Mouse (Mus musculus) cortical plate, adult 2 months (tissue): ENCODE measurements around the gene Wdr4. TPM values are rescaled to one million over a fixed set of nuclear protein-coding genes. Genes with fewer than 3 reads are reported as not detected.
"Not testable (repeated sequence)": the region's sequence is repeated elsewhere in the genome, so short reads cannot be mapped to it uniquely, and the experiment has no call there.

Experiments
- H3K27ac ChIP-seq: fragments of 200-500 bp; 2 replicates; pipeline ENCODE4 v1.5.1; 2012; ENCODE audit warnings: low read length, control low read depth, inconsistent platforms; ENCODE audit not compliant: insufficient read depth
- H3K4me1 ChIP-seq: fragments of 200-500 bp; 2 replicates; pipeline ENCODE4 v1.6.1; 2011; ENCODE audit warnings: low read length; ENCODE audit not compliant: control insufficient read depth, insufficient read depth
- H3K4me3 ChIP-seq: fragments of 200-500 bp; 2 replicates; pipeline ENCODE4 v1.5.1; 2011; ENCODE audit warnings: mild to moderate bottlenecking, low read length, control low read depth; ENCODE audit not compliant: insufficient read depth
- CTCF ChIP-seq: fragments of 200-500 bp; IDR thresholded peaks from 2 replicates; pipeline ENCODE4 v1.5.1; 2011; ENCODE audit warnings: mild to moderate bottlenecking, control low read depth, low read length; ENCODE audit not compliant: insufficient read depth; ENCODE audit errors: extremely low read depth
- POLR2A ChIP-seq: fragments of 200-500 bp; IDR thresholded peaks from 2 replicates; pipeline ENCODE4 v1.6.1; 2011; ENCODE audit warnings: mild to moderate bottlenecking, low read length, control low read depth; ENCODE audit not compliant: insufficient read depth; ENCODE audit errors: extremely low read depth
- polyA plus RNA-seq: library from polyadenylated mRNA; depleted of rRNA; stranded (reverse); fragments of >200 nt; gene quantifications from 2 replicates; pipeline ENCODE4 v1.2.3, GENCODE M21; 2012

Wdr4 gene
- polyA plus RNA-seq, 1 experiment: 24.4 TPM

DNA sequence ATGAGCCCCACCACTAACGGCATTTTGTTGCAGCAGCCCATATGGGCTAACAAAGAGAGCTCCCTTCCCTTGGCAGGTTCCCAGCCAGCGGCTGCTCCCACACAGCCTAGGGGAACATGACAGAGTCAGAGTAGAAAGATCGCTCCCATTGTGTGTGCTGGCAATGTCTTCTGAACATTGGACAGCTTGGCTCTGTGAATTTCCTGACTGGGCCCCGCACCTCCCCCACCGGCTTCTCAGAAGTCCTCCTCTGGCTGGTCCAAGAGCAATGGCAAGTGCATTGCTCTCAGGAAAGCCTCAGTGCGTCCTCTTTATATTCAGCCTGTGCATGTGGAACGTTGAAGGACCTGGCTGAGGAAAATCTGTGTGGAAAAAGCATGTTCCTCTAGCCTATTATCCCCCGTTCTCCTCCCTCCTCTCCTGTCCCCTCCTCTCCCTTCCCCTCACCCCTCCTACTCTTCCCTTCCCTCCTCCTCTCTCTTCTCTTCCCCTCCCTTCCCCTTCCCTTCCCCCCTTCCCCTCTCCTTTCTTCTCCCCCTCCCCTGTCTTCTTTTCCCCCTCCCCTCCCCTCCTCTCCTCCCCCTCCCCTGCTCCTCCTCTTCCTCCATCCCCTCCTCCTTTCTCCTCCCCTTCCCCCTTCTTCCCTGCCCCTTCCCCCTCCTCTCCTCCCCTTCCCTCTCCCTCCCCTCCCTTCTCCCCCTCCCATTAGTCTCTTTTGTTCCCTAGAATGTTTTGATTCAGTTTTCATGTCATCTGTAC, 16.3 kb upstream of the Wdr4 start:
- Histone ChIP-seq H3K4me1 (peaks cover 11% of the 10 kb centered on the region), H3K27ac (no peak overlapping the region), H3K4me3 (no peak overlapping the region)
- TF ChIP-seq POLR2A: no peak
- no peak for TF ChIP-seq CTCF

DNA sequence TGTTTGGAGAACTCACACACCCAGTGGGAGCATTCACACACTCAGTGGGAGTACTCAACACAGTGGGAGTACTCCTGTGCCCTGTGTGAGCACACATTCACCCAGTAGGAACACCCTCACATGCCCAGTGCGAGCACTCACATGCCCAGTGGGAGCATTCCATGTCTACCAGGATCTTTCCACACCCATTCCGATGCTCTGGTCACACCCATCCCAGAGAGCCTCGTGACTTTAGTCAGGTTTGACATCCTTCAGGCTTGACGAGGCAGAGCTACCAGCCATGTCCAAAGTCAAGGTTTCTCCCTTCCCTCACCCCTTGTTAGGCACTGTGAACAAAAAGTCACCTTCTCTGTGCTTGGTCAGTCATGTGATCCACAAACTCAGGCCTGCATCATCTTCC, 15.6 kb upstream of the Wdr4 start:
- no peak for TF ChIP-seq POLR2A
- TF ChIP-seq CTCF: no peak
- H3K4me3 ChIP-seq: no peak overlapping the region
- no peak overlapping the region for H3K27ac ChIP-seq

DNA sequence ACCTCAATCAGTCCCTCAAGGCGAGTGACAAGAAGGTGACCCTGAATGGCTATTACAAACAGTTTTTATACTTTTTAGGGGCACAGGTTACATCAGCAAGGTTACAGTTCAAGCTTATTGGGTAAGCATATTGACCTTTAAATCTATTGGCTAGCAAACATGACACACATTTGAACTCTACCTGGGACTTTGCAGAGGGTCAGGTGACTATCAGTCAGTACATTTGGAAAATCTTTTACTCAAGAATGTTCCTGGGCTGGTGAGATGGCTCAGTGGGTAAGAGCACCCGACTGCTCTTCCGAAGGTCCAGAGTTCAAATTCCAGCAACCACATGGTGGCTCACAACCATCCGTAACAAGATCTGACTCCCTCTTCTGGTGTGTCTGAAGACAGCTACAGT, 12.6 kb upstream of the Wdr4 start:
- peaks cover 11% of the 10 kb centered on the region for H3K4me1 ChIP-seq
- H3K4me3 ChIP-seq, H3K27ac ChIP-seq: not testable (repeated sequence)

More for the DNA sequence above, 15.6 kb upstream of the Wdr4 start:
- H3K4me1 ChIP-seq: peaks cover 11% of the 10 kb centered on the region

DNA sequence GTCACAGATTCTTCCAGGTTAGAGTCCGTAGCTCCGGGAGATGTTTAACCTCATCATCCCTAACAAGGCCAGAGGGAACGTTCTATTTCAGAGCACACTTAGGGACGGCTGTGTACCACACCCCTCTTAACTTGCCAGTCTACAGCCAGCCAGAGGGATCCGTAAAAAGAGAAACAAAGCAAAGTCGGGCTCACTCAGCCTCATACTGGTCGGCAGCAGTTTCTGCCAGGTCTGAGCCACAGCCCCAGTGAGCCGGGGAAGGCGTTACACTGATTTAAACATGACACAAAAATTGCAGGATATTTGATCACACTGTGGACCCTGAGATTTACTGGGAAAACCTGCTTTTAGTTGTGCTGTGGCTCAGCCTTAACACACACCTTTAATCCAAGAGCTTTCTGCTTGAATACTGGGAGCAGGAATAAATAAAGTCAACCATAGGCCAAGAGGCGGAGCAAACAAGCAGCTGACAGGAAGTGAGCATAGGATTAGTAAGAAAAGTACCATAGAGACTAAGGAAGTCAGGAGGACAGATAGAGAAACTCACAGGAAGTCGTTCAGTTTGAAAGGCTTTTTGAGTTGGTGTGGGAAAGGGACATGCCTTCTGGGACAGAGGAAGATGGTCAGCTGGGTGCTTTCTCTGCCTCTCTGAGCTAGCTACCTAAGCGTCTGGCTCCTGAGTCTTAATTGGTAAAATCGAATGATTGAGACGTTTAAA, 11.8 kb upstream of the Wdr4 start:
- TF ChIP-seq POLR2A (no peak), CTCF (no peak)
- Histone ChIP-seq H3K4me1 (peaks cover 11% of the 10 kb centered on the region), H3K4me3 (no peak overlapping the region), H3K27ac (no peak overlapping the region)

DNA sequence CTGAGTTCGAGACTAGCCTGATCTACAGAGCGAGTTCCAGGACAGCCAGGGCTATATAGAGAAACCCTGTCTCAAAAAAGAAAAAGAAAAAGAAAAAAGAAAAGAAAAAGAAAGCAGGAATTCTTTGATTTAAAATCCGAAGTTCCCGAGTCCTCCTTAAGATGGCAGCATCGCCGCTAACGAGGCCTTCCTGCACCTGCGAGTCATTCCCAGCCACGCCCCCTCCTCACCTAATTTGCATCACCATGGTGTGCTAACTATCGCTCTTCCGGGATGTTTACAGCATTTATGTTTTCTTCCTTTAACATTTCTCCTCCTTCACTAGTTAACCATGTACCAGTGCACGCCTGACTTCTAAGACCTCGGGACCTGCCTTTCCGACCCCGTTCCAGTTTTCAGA, 9.5 kb upstream of the Wdr4 start:
- no peak overlapping the region for H3K27ac ChIP-seq
- no peaks in the 10 kb centered on the region for H3K4me1 ChIP-seq
- TF ChIP-seq CTCF (peak; percentile 59), POLR2A (no peak)
- no peak overlapping the region for H3K4me3 ChIP-seq

DNA sequence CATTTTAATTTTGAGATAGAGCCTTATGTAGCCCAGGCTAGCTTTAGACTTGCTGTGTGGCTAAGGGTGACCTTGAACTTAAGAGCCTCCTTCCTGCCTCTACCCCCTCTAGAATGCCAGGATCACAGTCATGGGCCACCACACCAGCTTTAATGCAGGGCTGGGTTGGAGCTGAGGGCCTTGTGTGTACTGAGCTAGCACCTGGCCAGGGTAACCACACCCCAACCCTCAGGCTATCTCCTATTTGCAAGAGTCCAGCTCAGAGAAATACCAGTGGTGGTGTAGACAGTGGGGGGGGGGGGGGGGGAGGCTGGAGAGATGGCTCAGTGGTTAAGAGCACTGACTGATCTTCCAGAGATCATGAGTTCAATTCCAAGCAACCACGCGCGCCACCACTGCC, 6.0 kb upstream of the Wdr4 start:
- H3K4me3 ChIP-seq: no peak overlapping the region
- H3K27ac ChIP-seq: no peak overlapping the region
- peaks cover 5% of the 10 kb centered on the region; the same call in 1 of the 2 replicates for H3K4me1 ChIP-seq
- TF ChIP-seq POLR2A (no peak), CTCF (no peak)

DNA sequence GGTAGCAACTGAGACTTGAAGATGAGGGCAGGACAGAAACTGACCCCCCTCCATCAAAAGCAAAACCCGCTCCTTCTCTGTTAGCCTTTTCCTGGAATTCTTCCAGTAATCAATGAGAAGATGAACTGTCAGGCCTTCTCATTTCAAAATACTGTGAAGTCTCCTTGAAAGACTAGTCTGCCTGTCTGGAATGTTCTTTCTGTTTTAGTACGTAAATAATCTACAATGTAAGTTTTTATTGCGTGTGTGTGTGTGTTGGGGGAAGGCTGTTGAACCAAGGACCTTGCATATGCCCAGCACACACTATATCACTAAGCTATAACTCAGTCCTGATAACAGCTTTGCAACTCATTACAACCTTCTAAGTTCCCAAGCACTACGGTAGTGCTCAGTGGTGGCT, 5.3 kb upstream of the Wdr4 start:
- TF ChIP-seq CTCF (no peak), POLR2A (no peak)
- no peak overlapping the region for H3K27ac ChIP-seq
- H3K4me3 ChIP-seq: no peak overlapping the region
- H3K4me1 ChIP-seq: peaks cover 5% of the 10 kb centered on the region; the same call in 1 of the 2 replicates

DNA sequence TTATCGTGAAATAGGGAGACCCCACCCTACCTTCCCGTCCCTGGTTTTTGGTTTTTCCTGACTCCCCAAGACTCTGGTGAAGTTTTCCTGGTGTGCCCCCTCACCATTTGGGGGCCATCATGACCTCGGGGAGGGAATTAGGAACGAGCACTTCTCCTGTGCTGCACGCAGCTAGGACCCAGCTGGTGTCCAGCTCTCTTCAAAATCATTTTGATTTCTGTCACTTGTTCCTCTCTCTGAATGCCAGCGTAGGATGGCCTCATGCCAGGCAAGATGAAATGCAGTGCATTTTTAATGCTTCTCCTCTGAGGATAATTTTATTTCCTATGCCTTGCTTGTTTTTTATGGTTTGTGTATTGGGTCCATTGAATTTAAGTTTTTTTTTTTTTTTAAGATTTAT, 2.2 kb upstream of the Wdr4 start:
- no peak overlapping the region for H3K27ac ChIP-seq
- H3K4me3 ChIP-seq: no peak overlapping the region
- TF ChIP-seq POLR2A (no peak), CTCF (no peak)
- peaks cover 5% of the 10 kb centered on the region; the same call in 1 of the 2 replicates for H3K4me1 ChIP-seq

DNA sequence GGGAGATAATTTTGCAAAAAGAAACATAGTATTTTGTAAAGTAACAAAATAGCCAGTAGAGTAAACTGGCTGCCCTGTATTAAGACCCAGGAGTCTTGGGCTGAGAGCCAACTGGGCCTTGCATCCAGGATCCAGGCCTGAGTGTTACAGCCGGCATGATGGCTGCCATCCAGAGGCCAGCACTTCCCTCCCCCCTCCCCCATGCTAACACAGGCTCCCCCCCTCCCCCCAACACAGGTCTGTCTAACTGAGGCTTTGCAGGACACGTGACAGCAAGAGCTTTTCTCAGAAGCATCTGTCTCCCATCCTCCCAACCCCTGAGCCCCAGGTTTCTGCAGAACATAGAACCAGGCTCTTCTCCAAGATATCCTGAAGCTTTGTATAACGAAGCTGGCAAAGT, 1.1 kb upstream of the Wdr4 start:
- H3K4me1 ChIP-seq: peaks cover 5% of the 10 kb centered on the region; the same call in 1 of the 2 replicates
- H3K27ac ChIP-seq: no peak overlapping the region
- TF ChIP-seq POLR2A: no peak
- TF ChIP-seq CTCF: no peak
- H3K4me3 ChIP-seq: peak overlapping the region; percentile 47

DNA sequence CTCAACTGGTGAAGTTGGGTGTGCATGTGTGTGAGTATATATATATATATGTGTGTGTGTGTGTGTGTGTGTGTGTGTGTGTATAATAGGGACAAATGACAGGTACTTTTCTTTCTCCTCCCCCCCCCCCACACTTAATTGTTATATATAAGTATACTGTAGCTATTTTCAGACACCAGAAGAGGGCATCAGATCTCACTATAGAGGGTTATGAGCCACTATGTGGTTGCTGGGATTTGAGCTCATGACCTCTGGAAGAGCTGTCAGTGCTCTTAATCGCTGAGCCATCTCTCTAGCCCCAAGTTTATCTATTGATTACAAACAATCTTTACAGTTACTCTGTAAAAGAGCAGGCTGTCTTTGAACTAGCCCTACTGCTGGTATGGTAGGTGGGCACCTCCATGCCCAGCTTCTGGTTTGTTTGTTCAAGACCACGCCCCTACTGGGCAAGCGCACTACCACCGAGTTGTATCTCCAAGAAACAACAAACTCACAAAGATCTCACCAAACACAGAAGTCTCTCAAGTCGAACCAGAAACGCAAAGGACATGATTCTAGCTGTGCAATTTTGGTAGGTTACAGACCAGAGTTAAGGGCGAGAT, 335 bp downstream of the Wdr4 start:
- Histone ChIP-seq H3K27ac (no peak overlapping the region), H3K4me1 (peaks cover 5% of the 10 kb centered on the region; the same call in 1 of the 2 replicates), H3K4me3 (peak overlapping the region; percentile 47)
- TF ChIP-seq POLR2A (no peak), CTCF (no peak)
